Mouse (Mus musculus): ENCODE measurements around the gene Atg4d. TPM values are rescaled to one million over a fixed set of nuclear protein-coding genes. Genes with fewer than 3 reads are reported as not detected.

Gene Atg4d
- polyA plus RNA-seq, 1 experiment from 2014 or later = 53.3 TPM

DNA sequence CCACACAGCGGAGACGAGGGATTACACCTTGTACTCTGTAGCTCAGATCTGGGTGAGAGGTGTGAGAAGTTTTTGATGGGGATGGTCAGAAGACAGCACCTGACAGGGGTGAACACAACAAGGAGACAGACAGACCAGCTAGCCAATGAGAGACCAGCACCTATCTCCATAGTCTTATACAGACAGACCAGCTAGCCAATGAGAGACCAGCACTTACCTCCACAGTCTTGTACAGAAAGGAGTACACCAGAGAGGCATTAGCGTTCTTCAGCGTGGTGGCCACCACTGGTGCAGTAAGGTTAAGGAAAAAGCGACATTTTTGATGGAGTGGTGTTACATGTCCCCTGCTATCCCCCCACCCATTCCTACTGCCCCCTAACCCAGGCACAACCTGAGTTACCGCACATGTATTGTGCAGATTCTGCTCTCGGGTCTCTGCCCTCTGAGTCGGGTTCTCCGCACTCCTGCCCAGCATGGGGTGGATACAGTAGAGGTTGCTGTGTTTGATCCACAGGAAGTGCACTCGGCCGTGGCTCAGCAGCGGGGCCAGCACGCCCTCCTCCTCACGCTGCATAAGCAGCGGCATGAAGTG is 44.2 kb downstream of the Atg4d start:
- H3K36me3 ChIP-seq (ENCODE audit: control insufficient read depth, insufficient read depth, low read length) = no peaks in the 10 kb centered on the region
- H3K4me3 ChIP-seq (replicated peaks; ENCODE audit: low read length) = no peak overlapping the region
- H3K9ac ChIP-seq (ENCODE audit: low read length) = no peak overlapping the region
- H3K27me3 ChIP-seq (ENCODE audit: control insufficient read depth, insufficient read depth, low read length) = 0 out of 2 replicates have a peak, but pooled peaks cover 5% of the 10 kb centered on the region
- WGBS = 67% methylated on average over 15 of the region's 15 CpGs
- H3K9me3 ChIP-seq (replicated peaks; ENCODE audit: control insufficient read depth, low read length) = no peaks in the 10 kb centered on the region
- no peak overlapping the region for H3K4me2 ChIP-seq (ENCODE audit: low read depth, low read length)
- no peak overlapping the region for H3K27ac ChIP-seq (ENCODE audit: low read length)
- ATAC-seq (ENCODE audit: insufficient read depth, low FRiP score) = no peak
- no peaks in the 10 kb centered on the region for H3K4me1 ChIP-seq (ENCODE audit: control insufficient read depth, insufficient read depth, low read length)

DNA sequence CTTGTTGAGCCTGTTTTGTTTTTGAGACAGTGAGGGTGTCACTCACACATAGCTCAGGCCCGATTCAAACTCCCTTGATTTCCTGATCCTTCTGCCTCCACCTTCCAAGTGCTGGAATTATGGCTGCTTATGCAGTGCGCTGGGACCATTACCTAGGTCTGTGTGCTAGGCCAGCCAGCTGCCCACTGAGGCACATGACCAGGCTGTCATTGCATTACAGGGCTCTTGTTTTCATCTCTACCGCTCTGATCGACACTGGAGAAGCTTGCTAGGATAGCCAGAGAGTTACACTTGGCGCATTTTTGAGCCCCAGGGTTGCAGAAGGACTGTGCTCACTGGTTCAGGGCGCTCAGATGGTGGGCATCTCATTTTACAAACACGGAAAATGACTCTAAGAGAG is 46.6 kb downstream of the Atg4d start:
- Histone ChIP-seq H3K4me2 (ENCODE audit: low read depth, low read length) (peak overlapping the region; percentile 41), H3K4me1 (ENCODE audit: control insufficient read depth, insufficient read depth, low read length) (no peaks in the 10 kb centered on the region), H3K27me3 (ENCODE audit: control insufficient read depth, insufficient read depth, low read length) (0 out of 2 replicates have a peak, but pooled peaks cover 5% of the 10 kb centered on the region), H3K27ac (ENCODE audit: low read length) (no peak overlapping the region), H3K4me3 (replicated peaks; ENCODE audit: low read length) (peak overlapping the region; percentile 44), H3K9ac (ENCODE audit: low read length) (peak overlapping the region; percentile 69), H3K36me3 (ENCODE audit: control insufficient read depth, insufficient read depth, low read length) (no peaks in the 10 kb centered on the region), H3K9me3 (replicated peaks; ENCODE audit: control insufficient read depth, low read length) (no peaks in the 10 kb centered on the region)
- 25% methylated on average over 7 of the region's 7 CpGs for WGBS
- ATAC-seq (ENCODE audit: insufficient read depth, low FRiP score) = 0 out of 2 replicates have a peak, but pooled peaks have one; percentile 9

GRCm38 (mm10) chr9:21312134-21312533 is 47.0 kb downstream of the Atg4d start, which contains the start of gene Ap1m2:
Ap1m2 (minus strand) TSS chr9:21312337.
- Histone ChIP-seq H3K4me2 (ENCODE audit: low read depth, low read length) (peak within 1 kb of the TSS; percentile 41), H3K4me3 (replicated peaks; ENCODE audit: low read length) (peak within 1 kb of the TSS; percentile 44), H3K9me3 (replicated peaks; ENCODE audit: control insufficient read depth, low read length) (no peaks in the 10 kb centered on the region), H3K27me3 (ENCODE audit: control insufficient read depth, insufficient read depth, low read length) (0 out of 2 replicates have a peak, but pooled peaks cover 5% of the 10 kb centered on the region), H3K9ac (ENCODE audit: low read length) (peak within 1 kb of the TSS; percentile 69), H3K4me1 (ENCODE audit: control insufficient read depth, insufficient read depth, low read length) (no peaks in the 10 kb centered on the region), H3K36me3 (ENCODE audit: control insufficient read depth, insufficient read depth, low read length) (no peaks in the 10 kb centered on the region), H3K27ac (ENCODE audit: low read length) (no peak within 1 kb of the TSS)
- 10% methylated on average over 35 of the region's 35 CpGs for WGBS
- ATAC-seq (ENCODE audit: insufficient read depth, low FRiP score) = peak; percentile 62

GRCm38 (mm10) chr9:21313394-21313793 is 48.3 kb downstream of the Atg4d start:
- 8% methylated on average over 11 of the region's 11 CpGs for WGBS
- Histone ChIP-seq H3K4me2 (ENCODE audit: low read depth, low read length) (no peak overlapping the region), H3K9ac (ENCODE audit: low read length) (no peak overlapping the region), H3K4me3 (replicated peaks; ENCODE audit: low read length) (no peak overlapping the region), H3K27ac (ENCODE audit: low read length) (no peak overlapping the region), H3K9me3 (replicated peaks; ENCODE audit: control insufficient read depth, low read length) (no peaks in the 10 kb centered on the region), H3K36me3 (ENCODE audit: control insufficient read depth, insufficient read depth, low read length) (no peaks in the 10 kb centered on the region), H3K27me3 (ENCODE audit: control insufficient read depth, insufficient read depth, low read length) (0 out of 2 replicates have a peak, but pooled peaks cover 5% of the 10 kb centered on the region), H3K4me1 (ENCODE audit: control insufficient read depth, insufficient read depth, low read length) (no peaks in the 10 kb centered on the region)
- ATAC-seq (ENCODE audit: insufficient read depth, low FRiP score) = peak; percentile 81; the same call in 1 of the 2 replicates

DNA sequence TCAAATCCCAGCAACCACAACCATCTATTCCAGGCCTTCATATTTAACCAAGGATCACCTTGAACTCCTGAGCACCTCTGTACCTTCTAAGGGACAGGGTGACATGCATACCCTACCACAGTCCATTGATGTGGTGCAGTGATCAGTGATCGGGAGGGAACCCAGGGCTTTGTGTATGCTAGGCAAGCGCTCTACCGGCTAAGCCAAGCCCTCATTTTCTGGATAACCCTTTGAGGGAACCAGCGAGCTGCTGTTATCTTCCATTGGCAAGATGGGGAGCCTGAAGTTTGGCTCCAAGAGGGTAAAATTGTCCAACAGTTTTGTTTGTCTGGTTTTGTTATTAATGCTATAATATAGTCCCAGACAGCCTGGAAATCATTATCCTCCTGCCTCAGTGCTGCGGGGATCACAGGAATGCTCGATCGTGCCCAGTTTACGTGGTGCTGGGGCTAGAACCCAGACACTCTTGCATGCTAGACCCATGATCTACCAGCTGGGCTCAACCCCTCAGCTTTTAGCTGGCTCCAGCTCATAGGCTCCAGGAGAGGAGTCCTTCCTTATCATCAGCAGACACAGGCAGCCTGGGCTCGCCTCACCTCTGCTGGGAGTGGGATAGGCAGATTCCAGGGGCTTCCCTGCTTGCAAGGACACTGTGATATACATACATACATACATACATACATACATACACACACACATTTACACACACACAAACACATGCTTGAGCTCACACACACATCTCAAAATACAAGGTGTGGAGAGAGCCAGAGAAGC is 49.5 kb downstream of the Atg4d start:
- Histone ChIP-seq H3K36me3 (ENCODE audit: control insufficient read depth, insufficient read depth, low read length) (no peaks in the 10 kb centered on the region), H3K4me1 (ENCODE audit: control insufficient read depth, insufficient read depth, low read length) (no peaks in the 10 kb centered on the region), H3K9ac (ENCODE audit: low read length) (no peak overlapping the region), H3K4me3 (replicated peaks; ENCODE audit: low read length) (no peak overlapping the region), H3K27me3 (ENCODE audit: control insufficient read depth, insufficient read depth, low read length) (0 out of 2 replicates have a peak, but pooled peaks cover 5% of the 10 kb centered on the region), H3K27ac (ENCODE audit: low read length) (no peak overlapping the region), H3K4me2 (ENCODE audit: low read depth, low read length) (no peak overlapping the region), H3K9me3 (replicated peaks; ENCODE audit: control insufficient read depth, low read length) (0 out of 2 replicates have a peak, but pooled peaks cover 2% of the 10 kb centered on the region)
- 87% methylated on average over 9 of the region's 9 CpGs for WGBS
- no peak for ATAC-seq (ENCODE audit: insufficient read depth, low FRiP score)

DNA sequence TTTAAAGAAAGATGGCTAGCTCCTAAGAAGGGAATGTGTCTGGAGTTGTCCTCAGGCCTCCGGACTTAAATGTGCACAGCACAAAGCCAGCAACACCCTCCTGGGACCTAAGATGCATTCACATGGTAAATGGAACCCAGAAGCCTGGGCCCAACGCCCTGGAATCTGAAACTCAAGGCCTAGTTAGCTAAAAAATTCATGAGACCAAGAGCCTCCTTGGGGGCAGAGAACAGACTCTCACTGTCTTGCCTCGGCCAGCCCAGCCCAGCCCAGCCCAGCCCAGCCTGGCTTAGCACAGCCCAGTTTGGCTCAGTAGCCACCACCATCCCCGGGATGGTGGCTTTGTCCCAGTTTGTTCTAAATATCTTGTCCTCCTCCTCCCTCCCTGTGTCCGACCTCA is 50.3 kb downstream of the Atg4d start:
- WGBS = 54% methylated on average over 5 of the region's 5 CpGs
- no peak overlapping the region for H3K4me2 ChIP-seq (ENCODE audit: low read depth, low read length)
- H3K27ac ChIP-seq (ENCODE audit: low read length) = no peak overlapping the region
- 0 out of 2 replicates have a peak, but pooled peaks cover 5% of the 10 kb centered on the region for H3K27me3 ChIP-seq (ENCODE audit: control insufficient read depth, insufficient read depth, low read length)
- 0 out of 2 replicates have a peak, but pooled peaks cover 5% of the 10 kb centered on the region for H3K9me3 ChIP-seq (replicated peaks; ENCODE audit: control insufficient read depth, low read length)
- ATAC-seq (ENCODE audit: insufficient read depth, low FRiP score) = no peak
- peaks cover 3% of the 10 kb centered on the region; the same call in 1 of the 2 replicates for H3K4me1 ChIP-seq (ENCODE audit: control insufficient read depth, insufficient read depth, low read length)
- no peaks in the 10 kb centered on the region for H3K36me3 ChIP-seq (ENCODE audit: control insufficient read depth, insufficient read depth, low read length)
- H3K9ac ChIP-seq (ENCODE audit: low read length) = no peak overlapping the region
- no peak overlapping the region for H3K4me3 ChIP-seq (replicated peaks; ENCODE audit: low read length)

DNA sequence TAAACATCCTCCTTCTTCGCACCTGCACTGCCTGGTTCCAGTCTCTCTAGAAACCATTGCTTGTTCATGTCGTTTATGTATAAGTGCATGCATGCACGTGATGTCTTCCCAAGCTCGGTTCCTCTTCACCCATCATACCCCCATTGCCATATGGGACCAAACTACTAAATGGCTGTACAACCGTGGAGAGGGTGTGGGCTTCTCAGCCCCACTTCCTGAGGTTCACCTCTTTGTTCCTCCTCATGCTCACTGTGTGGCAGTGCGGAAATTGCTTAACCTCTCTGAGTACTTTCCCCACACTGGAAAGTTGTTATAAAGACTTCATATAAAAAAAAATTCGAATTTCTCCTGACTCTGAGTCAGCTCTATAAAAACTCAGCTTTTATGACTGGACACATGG is 51.6 kb downstream of the Atg4d start:
- 68% methylated on average over 7 of the region's 7 CpGs for WGBS

GRCm38 (mm10) chr9:21318792-21319191 is 53.7 kb downstream of the Atg4d start:
- ATAC-seq (ENCODE audit: insufficient read depth, low FRiP score) = no peak
- no peak overlapping the region for H3K4me3 ChIP-seq (replicated peaks; ENCODE audit: low read length)
- no peak overlapping the region for H3K27ac ChIP-seq (ENCODE audit: low read length)
- 91% methylated on average over 6 of the region's 6 CpGs for WGBS
- no peaks in the 10 kb centered on the region for H3K36me3 ChIP-seq (ENCODE audit: control insufficient read depth, insufficient read depth, low read length)
- no peak overlapping the region for H3K4me2 ChIP-seq (ENCODE audit: low read depth, low read length)
- H3K4me1 ChIP-seq (ENCODE audit: control insufficient read depth, insufficient read depth, low read length) = peaks cover 18% of the 10 kb centered on the region
- no peaks in the 10 kb centered on the region for H3K27me3 ChIP-seq (ENCODE audit: control insufficient read depth, insufficient read depth, low read length)
- H3K9ac ChIP-seq (ENCODE audit: low read length) = no peak overlapping the region
- 0 out of 2 replicates have a peak, but pooled peaks cover 5% of the 10 kb centered on the region for H3K9me3 ChIP-seq (replicated peaks; ENCODE audit: control insufficient read depth, low read length)

More for the DNA sequence above, 51.6 kb downstream of the Atg4d start:
- H3K9ac ChIP-seq (ENCODE audit: low read length) = no peak overlapping the region
- H3K36me3 ChIP-seq (ENCODE audit: control insufficient read depth, insufficient read depth, low read length) = no peaks in the 10 kb centered on the region
- H3K27ac ChIP-seq (ENCODE audit: low read length) = no peak overlapping the region
- no peak overlapping the region for H3K4me2 ChIP-seq (ENCODE audit: low read depth, low read length)
- ATAC-seq (ENCODE audit: insufficient read depth, low FRiP score) = no peak
- H3K4me3 ChIP-seq (replicated peaks; ENCODE audit: low read length) = no peak overlapping the region
- H3K27me3 ChIP-seq (ENCODE audit: control insufficient read depth, insufficient read depth, low read length) = 0 out of 2 replicates have a peak, but pooled peaks cover 5% of the 10 kb centered on the region
- peaks cover 11% of the 10 kb centered on the region for H3K4me1 ChIP-seq (ENCODE audit: control insufficient read depth, insufficient read depth, low read length)
- H3K9me3 ChIP-seq (replicated peaks; ENCODE audit: control insufficient read depth, low read length) = 0 out of 2 replicates have a peak, but pooled peaks cover 5% of the 10 kb centered on the region

GRCm38 (mm10) chr9:21319503-21319902 is 54.4 kb downstream of the Atg4d start:
- Histone ChIP-seq H3K4me2 (ENCODE audit: low read depth, low read length) (no peak overlapping the region), H3K9ac (ENCODE audit: low read length) (no peak overlapping the region), H3K9me3 (replicated peaks; ENCODE audit: control insufficient read depth, low read length) (0 out of 2 replicates have a peak, but pooled peaks cover 5% of the 10 kb centered on the region), H3K27me3 (ENCODE audit: control insufficient read depth, insufficient read depth, low read length) (no peaks in the 10 kb centered on the region), H3K4me3 (replicated peaks; ENCODE audit: low read length) (no peak overlapping the region), H3K4me1 (ENCODE audit: control insufficient read depth, insufficient read depth, low read length) (peaks cover 18% of the 10 kb centered on the region), H3K27ac (ENCODE audit: low read length) (no peak overlapping the region), H3K36me3 (ENCODE audit: control insufficient read depth, insufficient read depth, low read length) (no peaks in the 10 kb centered on the region)
- 91% methylated on average over 4 of the region's 4 CpGs for WGBS
- ATAC-seq (ENCODE audit: insufficient read depth, low FRiP score) = no peak

Data from stomach, embryonic 16.5 days (tissue).